Mouse (Mus musculus): ENCODE measurements around the gene Rbfox2. TPM values are rescaled to one million over a fixed set of nuclear protein-coding genes. Genes with fewer than 3 reads are reported as not detected.

Gene Rbfox2
- polyA plus RNA-seq, 2 experiments = 7.2 to 9.9 TPM

GRCm38 (mm10) chr15:77230144-77230543, 76.7 kb downstream of the Rbfox2 start:
- DNase-seq (ENCODE audit: low read depth in 3 of 3, low spot score in 3 of 3) (no peak), ATAC-seq (ENCODE audit: insufficient read depth) (no peak)
- TF ChIP-seq CTCF (IDR thresholded peaks at IDR 0.05; ENCODE audit: low read depth) = no peak
- no peak for TF ChIP-seq EP300 (IDR thresholded peaks at IDR 0.05; ENCODE audit: low read depth)
- no peak overlapping the region for H3K27ac ChIP-seq
- H3K4me3 ChIP-seq (ENCODE audit: insufficient read depth in 1 of 2, low read depth in 2 of 2, low read length in 2 of 2) = no peak overlapping the region
- H3K9ac ChIP-seq (replicated peaks) = no peak overlapping the region
- no peaks in the 10 kb centered on the region for H3K27me3 ChIP-seq (ENCODE audit: control insufficient read depth, insufficient read depth, low read length)
- H3K4me1 ChIP-seq (replicated peaks; ENCODE audit: control insufficient read depth in 2 of 2, insufficient read depth in 2 of 2, low read length in 1 of 2) = peaks cover 0 to 3% of the 10 kb centered on the region in 2 experiments; a peak in 1 of 4 replicates
- H3K36me3 ChIP-seq (replicated peaks; ENCODE audit: control insufficient read depth, insufficient read depth, low read depth) = no peaks in the 10 kb centered on the region
- 42% methylated on average over 3 of the region's 3 CpGs for WGBS (ENCODE audit: insufficient replicate concordance)
- H3K9me3 ChIP-seq (ENCODE audit: control insufficient read depth, low read length) = no peaks in the 10 kb centered on the region
- no peak overlapping the region for H3K4me2 ChIP-seq (ENCODE audit: low read depth)

GRCm38 (mm10) chr15:77226831-77227354, 79.9 kb downstream of the Rbfox2 start:
- no peak overlapping the region for H3K27ac ChIP-seq
- H3K27me3 ChIP-seq (ENCODE audit: control insufficient read depth, insufficient read depth, low read length) = no peaks in the 10 kb centered on the region
- H3K4me2 ChIP-seq (ENCODE audit: low read depth) = no peak overlapping the region
- no peaks in the 10 kb centered on the region for H3K9me3 ChIP-seq (ENCODE audit: control insufficient read depth, low read length)
- no peaks in the 10 kb centered on the region for H3K4me1 ChIP-seq (replicated peaks; ENCODE audit: control insufficient read depth in 2 of 2, insufficient read depth in 2 of 2, low read length in 1 of 2)
- H3K9ac ChIP-seq (replicated peaks) = no peak overlapping the region
- ATAC-seq (ENCODE audit: insufficient read depth) = no peak
- TF ChIP-seq CTCF (IDR thresholded peaks at IDR 0.05; ENCODE audit: low read depth) = no peak
- no peak for TF ChIP-seq EP300 (IDR thresholded peaks at IDR 0.05; ENCODE audit: low read depth)
- 40% methylated on average over 7 of the region's 7 CpGs for WGBS (ENCODE audit: insufficient replicate concordance)
- no peak for DNase-seq (ENCODE audit: low read depth in 3 of 3, low spot score in 3 of 3)
- no peak overlapping the region for H3K4me3 ChIP-seq (ENCODE audit: insufficient read depth in 1 of 2, low read depth in 2 of 2, low read length in 2 of 2)
- no peaks in the 10 kb centered on the region for H3K36me3 ChIP-seq (replicated peaks; ENCODE audit: control insufficient read depth, insufficient read depth, low read depth)

GRCm38 (mm10) chr15:77225858-77226257, 80.9 kb downstream of the Rbfox2 start:
- DNase-seq (ENCODE audit: low read depth in 3 of 3, low spot score in 3 of 3) (no peak), ATAC-seq (ENCODE audit: insufficient read depth) (no peak)
- no peaks in the 10 kb centered on the region for H3K27me3 ChIP-seq (ENCODE audit: control insufficient read depth, insufficient read depth, low read length)
- no peaks in the 10 kb centered on the region for H3K9me3 ChIP-seq (ENCODE audit: control insufficient read depth, low read length)
- TF ChIP-seq CTCF (IDR thresholded peaks at IDR 0.05; ENCODE audit: low read depth) (no peak), EP300 (IDR thresholded peaks at IDR 0.05; ENCODE audit: low read depth) (no peak)
- H3K36me3 ChIP-seq (replicated peaks; ENCODE audit: control insufficient read depth, insufficient read depth, low read depth) = no peaks in the 10 kb centered on the region
- WGBS (ENCODE audit: insufficient replicate concordance) = 46% methylated on average over 4 of the region's 4 CpGs
- no peak overlapping the region for H3K4me3 ChIP-seq (ENCODE audit: insufficient read depth in 1 of 2, low read depth in 2 of 2, low read length in 2 of 2)
- H3K4me2 ChIP-seq (ENCODE audit: low read depth) = no peak overlapping the region
- H3K9ac ChIP-seq (replicated peaks) = no peak overlapping the region
- H3K4me1 ChIP-seq (replicated peaks; ENCODE audit: control insufficient read depth in 2 of 2, insufficient read depth in 2 of 2, low read length in 1 of 2) = no peaks in the 10 kb centered on the region
- H3K27ac ChIP-seq = no peak overlapping the region

GRCm38 (mm10) chr15:77225274-77225673, 81.5 kb downstream of the Rbfox2 start:
- Histone ChIP-seq H3K27ac (no peak overlapping the region), H3K9ac (replicated peaks) (no peak overlapping the region), H3K4me3 (ENCODE audit: insufficient read depth in 1 of 2, low read depth in 2 of 2, low read length in 2 of 2) (no peak overlapping the region), H3K9me3 (ENCODE audit: control insufficient read depth, low read length) (no peaks in the 10 kb centered on the region), H3K27me3 (ENCODE audit: control insufficient read depth, insufficient read depth, low read length) (no peaks in the 10 kb centered on the region), H3K4me2 (ENCODE audit: low read depth) (no peak overlapping the region), H3K36me3 (replicated peaks; ENCODE audit: control insufficient read depth, insufficient read depth, low read depth) (no peaks in the 10 kb centered on the region), H3K4me1 (replicated peaks; ENCODE audit: control insufficient read depth in 2 of 2, insufficient read depth in 2 of 2, low read length in 1 of 2) (peaks cover 0 to 4% of the 10 kb centered on the region in 2 experiments; a peak in 1 of 4 replicates)
- no peak for ATAC-seq (ENCODE audit: insufficient read depth)
- TF ChIP-seq EP300 (IDR thresholded peaks at IDR 0.05; ENCODE audit: low read depth) (no peak), CTCF (IDR thresholded peaks at IDR 0.05; ENCODE audit: low read depth) (peak; percentile 59)
- DNase-seq (ENCODE audit: low read depth in 3 of 3, low spot score in 3 of 3) = no peak

GRCm38 (mm10) chr15:77220833-77221232, 86.0 kb downstream of the Rbfox2 start:
- 31% methylated on average over 4 of the region's 4 CpGs for WGBS (ENCODE audit: insufficient replicate concordance)

More at GRCm38 (mm10) chr15:77220833-77221232, 86.0 kb downstream of the Rbfox2 start:
- no peak overlapping the region for H3K9ac ChIP-seq (replicated peaks)
- TF ChIP-seq CTCF (IDR thresholded peaks at IDR 0.05; ENCODE audit: low read depth) = no peak
- no peak for TF ChIP-seq EP300 (IDR thresholded peaks at IDR 0.05; ENCODE audit: low read depth)
- H3K27me3 ChIP-seq (ENCODE audit: control insufficient read depth, insufficient read depth, low read length) = no peaks in the 10 kb centered on the region
- no peaks in the 10 kb centered on the region for H3K36me3 ChIP-seq (replicated peaks; ENCODE audit: control insufficient read depth, insufficient read depth, low read depth)
- H3K4me1 ChIP-seq (replicated peaks; ENCODE audit: control insufficient read depth in 2 of 2, insufficient read depth in 2 of 2, low read length in 1 of 2) = peaks cover 0 to 5% of the 10 kb centered on the region in 2 experiments; a peak in 1 of 4 replicates
- no peak for DNase-seq (ENCODE audit: low read depth in 3 of 3, low spot score in 3 of 3)
- no peaks in the 10 kb centered on the region for H3K9me3 ChIP-seq (ENCODE audit: control insufficient read depth, low read length)
- no peak for ATAC-seq (ENCODE audit: insufficient read depth)
- no peak overlapping the region for H3K27ac ChIP-seq
- no peak overlapping the region for H3K4me2 ChIP-seq (ENCODE audit: low read depth)
- no peak overlapping the region for H3K4me3 ChIP-seq (ENCODE audit: insufficient read depth in 1 of 2, low read depth in 2 of 2, low read length in 2 of 2)

All from liver, embryonic 14.5 days (tissue).